Mouse (Mus musculus) heart, embryonic 14.5 days (tissue): ENCODE measurements at regions not wholly inside any gene's neighbourhood (a gene's known extent, or its start where the extent isn't known, plus 50 kb on each side); places are given as distances from the start of the nearest gene placed in this dataset.

Source experiments
- ATAC-seq: fragments of 200-750 bp; cut with Nextera tagmentation; 2 replicates; pipeline ENCODE4 v1.8.0; 2017; ENCODE audit warnings: low read depth, moderate TSS enrichment; ENCODE audit not compliant: insufficient number of reproducible peaks, insufficient read depth, low FRiP score
- H3K27ac ChIP-seq, 2 experiments: fragments of 200-500 bp in 1 of 2; fragments of 300-500 bp in 1 of 2; sonication (generic) in 1 of 2; replicated peaks in 1 of 2; 2 replicates each; pipeline ENCODE4 v1.5.1; 2012 to 2014; ENCODE audit warnings: low read depth in 2 of 2, low read length in 2 of 2, control low read depth in 1 of 2, mild to moderate bottlenecking in 1 of 2, mixed read lengths in 1 of 2; ENCODE audit not compliant: control insufficient read depth in 1 of 2, insufficient read depth in 1 of 2
- H3K27me3 ChIP-seq: fragments of 300-500 bp; sonication (generic); 2 replicates; pipeline ENCODE4 v1.6.1; 2014; ENCODE audit warnings: mild to moderate bottlenecking, low read length, control low read depth; ENCODE audit not compliant: control insufficient read depth, insufficient read depth
- H3K36me3 ChIP-seq: fragments of 300-500 bp; sonication (generic); 2 replicates; pipeline ENCODE4 v1.6.1; 2014; ENCODE audit warnings: mild to moderate bottlenecking, control low read depth, low read length, mixed read lengths; ENCODE audit not compliant: control insufficient read depth, insufficient read depth
- H3K4me1 ChIP-seq, 2 experiments: fragments of 200-500 bp in 1 of 2; fragments of 300-500 bp in 1 of 2; sonication (generic) in 1 of 2; 2 replicates each; pipeline ENCODE4 v1.6.1; 2012 to 2014; ENCODE audit warnings: low read length in 2 of 2, control low read depth in 1 of 2, mixed read lengths in 1 of 2; ENCODE audit not compliant: control insufficient read depth in 2 of 2, insufficient read depth in 2 of 2
- H3K4me2 ChIP-seq: fragments of 300-500 bp; sonication (generic); 2 replicates; pipeline ENCODE4 v1.6.1; 2014; ENCODE audit warnings: mild to moderate bottlenecking, low read length
- H3K4me3 ChIP-seq, 2 experiments: fragments of 200-500 bp in 1 of 2; fragments of 300-500 bp in 1 of 2; sonication (generic) in 1 of 2; 2 replicates each; pipeline ENCODE4 v1.5.1; 2012 to 2014; ENCODE audit warnings: low read length in 2 of 2, mild to moderate bottlenecking in 2 of 2, control low read depth in 1 of 2, low read depth in 1 of 2, moderate library complexity in 1 of 2; ENCODE audit not compliant: control insufficient read depth in 1 of 2, insufficient read depth in 1 of 2
- H3K9ac ChIP-seq: fragments of 300-500 bp; sonication (generic); 2 replicates; pipeline ENCODE4 v1.6.1; 2014; ENCODE audit warnings: mild to moderate bottlenecking, low read length
- H3K9me3 ChIP-seq: fragments of 300-500 bp; sonication (generic); 2 replicates; pipeline ENCODE4 v1.6.1; 2016; ENCODE audit warnings: low read length, control low read depth; ENCODE audit not compliant: control insufficient read depth
- WGBS: fragments of 180-500 bp; shearing (Covaris S2); extraction: QIAGEN DNeasy Blood & Tissue Kit; methylation state at CpG from one replicate; pipeline ENCODE4 v1.1.7; 2014; 5-methylcytosine and 5-hydroxymethylcytosine counted together

DNA sequence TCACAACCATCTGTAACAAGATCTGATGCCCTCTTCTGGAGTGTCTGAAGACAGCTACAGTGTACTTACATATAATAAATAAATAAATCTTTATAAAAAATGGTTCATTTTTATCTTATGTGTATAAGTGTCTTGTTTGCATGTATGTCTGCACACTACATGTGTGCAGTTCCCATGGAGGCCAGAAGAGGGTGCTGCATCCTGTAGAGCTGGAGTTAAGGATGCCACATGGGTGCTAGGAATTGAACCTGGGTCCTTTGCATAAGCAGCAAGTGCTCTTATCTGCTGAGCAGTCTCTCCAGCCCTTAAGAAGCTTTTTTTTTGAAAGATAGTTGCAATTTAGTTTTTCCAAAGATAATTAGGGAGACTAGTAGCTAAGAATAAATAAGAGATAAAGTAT lies 264.9 kb downstream of the Uaca start:
- Histone ChIP-seq H3K4me3 (no peak overlapping the region), H3K4me2 (no peak overlapping the region), H3K27me3 (peaks cover 31% of the 10 kb centered on the region), H3K36me3 (no peaks in the 10 kb centered on the region), H3K27ac (no peak overlapping the region), H3K4me1 (peaks cover 13 to 14% of the 10 kb centered on the region in 2 experiments), H3K9ac (no peak overlapping the region), H3K9me3 (peaks cover 10% of the 10 kb centered on the region)
- no peak for ATAC-seq

DNA sequence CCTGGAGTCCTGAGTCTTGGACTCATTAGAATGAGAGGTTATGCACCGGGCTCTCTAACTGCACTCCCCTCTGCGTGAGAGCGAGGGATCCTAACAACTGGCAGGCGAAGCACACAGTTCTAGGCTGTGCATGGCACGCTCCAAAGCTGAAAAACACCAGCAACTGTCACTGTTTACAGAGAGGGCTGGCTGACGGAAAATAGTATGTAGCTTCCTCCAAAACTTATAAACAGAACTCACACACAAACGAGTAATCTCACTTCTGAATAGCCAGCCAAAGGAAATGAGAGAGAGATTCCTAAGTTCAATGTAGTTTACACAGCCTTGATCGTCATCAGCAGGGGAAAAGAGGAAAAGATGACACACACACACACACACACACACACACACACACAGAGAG lies 266.6 kb downstream of the Uaca start:
- Histone ChIP-seq H3K36me3 (no peaks in the 10 kb centered on the region), H3K9me3 (peaks cover 10% of the 10 kb centered on the region), H3K4me3 (no peak overlapping the region), H3K27me3 (peaks cover 24% of the 10 kb centered on the region), H3K4me2 (no peak overlapping the region), H3K27ac (no peak overlapping the region), H3K4me1 (peaks cover 8 to 9% of the 10 kb centered on the region in 2 experiments), H3K9ac (no peak overlapping the region)
- ATAC-seq, result no peak
- WGBS, result 59% methylated on average over 8 of the region's 8 CpGs

- H3K4me3 ChIP-seq, result no peak overlapping the region
- 40% methylated on average over 8 of the region's 8 CpGs for WGBS
- peaks cover 4% of the 10 kb centered on the region; the same call in 1 of the 2 replicates for H3K27me3 ChIP-seq
- H3K4me1 ChIP-seq, result peaks cover 0 to 1% of the 10 kb centered on the region in 2 experiments; a peak in 3 of 4 replicates
- no peaks in the 10 kb centered on the region for H3K36me3 ChIP-seq
- no peak overlapping the region for H3K4me2 ChIP-seq
- H3K27ac ChIP-seq, result no peak overlapping the region
- no peak overlapping the region for H3K9ac ChIP-seq
- ATAC-seq, result no peak
- H3K9me3 ChIP-seq, result peaks cover 3% of the 10 kb centered on the region
Observed at GRCm38 (mm10) chr9:61064714-61065305, 270.5 kb downstream of the Uaca start.

DNA sequence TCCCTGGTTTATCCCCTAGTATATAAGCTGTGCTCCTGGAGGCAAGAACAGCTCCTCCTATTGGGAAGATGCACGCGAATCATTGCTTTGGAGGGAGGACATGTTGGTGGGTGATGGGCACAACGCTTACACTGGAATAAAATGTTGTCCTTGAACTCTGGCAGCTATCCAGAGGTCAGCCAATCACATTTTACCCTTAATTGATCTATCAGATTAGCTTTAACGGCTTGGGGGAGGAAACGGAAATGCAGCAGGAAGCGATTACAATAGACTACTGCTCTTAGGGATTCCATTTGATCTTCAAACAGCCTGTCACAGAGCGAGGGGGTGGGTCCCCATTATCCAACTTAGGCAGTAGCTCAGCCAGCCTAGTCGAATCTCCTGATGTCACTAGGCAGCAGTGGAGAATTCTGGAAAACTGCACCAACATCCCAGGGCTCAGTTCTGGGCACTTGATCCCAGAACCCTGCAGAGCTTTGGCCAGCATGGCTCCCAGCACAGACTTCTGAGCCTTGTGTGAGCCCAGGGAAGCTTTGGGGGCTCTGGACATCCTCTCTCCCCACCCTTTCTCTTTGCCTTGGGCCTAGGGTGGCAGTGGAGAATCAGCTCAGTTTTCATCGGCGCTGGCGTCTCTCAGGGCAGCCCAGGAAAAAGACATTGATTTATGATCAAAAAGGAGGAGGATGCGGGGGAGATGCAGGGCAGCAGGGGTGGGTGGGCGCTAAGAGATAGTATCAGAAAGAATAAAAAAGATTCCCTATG lies 275.4 kb downstream of the Uaca start:
- Histone ChIP-seq H3K4me3 (no peak overlapping the region), H3K9me3 (no peaks in the 10 kb centered on the region), H3K27me3 (peaks cover 5% of the 10 kb centered on the region; the same call in 1 of the 2 replicates), H3K4me1 (peaks cover 0 to 3% of the 10 kb centered on the region in 2 experiments; a peak in 3 of 4 replicates), H3K9ac (no peak overlapping the region), H3K27ac (no peak overlapping the region), H3K36me3 (no peaks in the 10 kb centered on the region), H3K4me2 (no peak overlapping the region)
- 49% methylated on average over 13 of the region's 13 CpGs for WGBS
- ATAC-seq, result no peak

- Histone ChIP-seq H3K27me3 (peaks cover 8% of the 10 kb centered on the region; the same call in 1 of the 2 replicates), H3K36me3 (no peaks in the 10 kb centered on the region), H3K9ac (no peak overlapping the region), H3K27ac (no peak overlapping the region), H3K9me3 (no peaks in the 10 kb centered on the region), H3K4me2 (no peak overlapping the region), H3K4me3 (no peak overlapping the region), H3K4me1 (peaks cover 0 to 3% of the 10 kb centered on the region in 2 experiments; a peak in 2 of 4 replicates)
- 80% methylated on average over 8 of the region's 8 CpGs for WGBS
- ATAC-seq, result no peak
Observed at GRCm38 (mm10) chr9:61070315-61070707, 276.0 kb downstream of the Uaca start.

DNA sequence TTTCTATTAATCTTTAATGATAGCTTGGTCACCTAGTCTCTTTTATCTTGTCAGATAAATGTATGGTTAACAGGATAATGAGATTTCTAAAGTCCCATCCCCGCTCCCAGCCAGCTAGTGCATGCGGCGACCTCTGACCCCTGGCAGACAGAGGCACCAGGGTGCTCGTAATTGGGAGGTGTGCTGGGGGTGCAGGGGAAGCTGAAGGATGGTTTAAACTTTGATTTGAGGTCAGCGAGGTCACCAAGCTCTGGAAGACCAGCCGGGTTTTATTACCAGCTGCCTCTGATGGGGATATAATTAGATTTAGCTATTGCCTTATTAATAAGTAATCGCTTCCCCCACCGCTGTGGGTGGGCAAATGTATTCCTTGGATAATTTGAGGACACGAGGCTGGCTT lies 276.5 kb downstream of the Uaca start:
- H3K9ac ChIP-seq, result no peak overlapping the region
- H3K36me3 ChIP-seq, result no peaks in the 10 kb centered on the region
- 66% methylated on average over 9 of the region's 9 CpGs for WGBS
- no peak overlapping the region for H3K27ac ChIP-seq
- no peak for ATAC-seq
- H3K9me3 ChIP-seq, result no peaks in the 10 kb centered on the region
- H3K4me3 ChIP-seq, result no peak overlapping the region
- H3K4me1 ChIP-seq, result peaks cover 0 to 3% of the 10 kb centered on the region in 2 experiments; a peak in 2 of 4 replicates
- no peak overlapping the region for H3K4me2 ChIP-seq
- peaks cover 9% of the 10 kb centered on the region; the same call in 1 of the 2 replicates for H3K27me3 ChIP-seq

GRCm38 (mm10) chr9:61073482-61073881 lies 279.1 kb downstream of the Uaca start:
- no peak overlapping the region for H3K4me3 ChIP-seq
- H3K36me3 ChIP-seq, result no peaks in the 10 kb centered on the region
- 42% methylated on average over 4 of the region's 4 CpGs for WGBS
- H3K27ac ChIP-seq, result no peak overlapping the region
- H3K9ac ChIP-seq, result no peak overlapping the region
- H3K4me1 ChIP-seq, result peaks cover 0 to 3% of the 10 kb centered on the region in 2 experiments; a peak in 2 of 4 replicates
- no peak for ATAC-seq
- H3K27me3 ChIP-seq, result peaks cover 9% of the 10 kb centered on the region; the same call in 1 of the 2 replicates
- H3K4me2 ChIP-seq, result no peak overlapping the region
- no peaks in the 10 kb centered on the region for H3K9me3 ChIP-seq
